Mouse (Mus musculus) heart, postnatal 0 days (tissue): ENCODE data around the gene Prkd1. TPM values are rescaled to one million over a fixed set of nuclear protein-coding genes. Genes with fewer than 3 reads are reported as not detected.

ENCODE experiments used
- ATAC-seq: fragments of 200-750 bp; cut with Nextera tagmentation; 2 replicates; pipeline ENCODE4 v1.8.0; 2017; ENCODE audit warnings: low read depth, moderate number of reproducible peaks, moderate library complexity; ENCODE audit not compliant: insufficient read depth
- DNase-seq: peaks from one replicate; pipeline ENCODE4 v3.0.0-alpha.2; 2016; ENCODE audit warnings: low spot score
- H3K27ac ChIP-seq: fragments of 300-500 bp; sonication (generic); 2 replicates; pipeline ENCODE4 v1.5.1; 2014; ENCODE audit warnings: low read depth, mild to moderate bottlenecking
- H3K27me3 ChIP-seq: fragments of 300-500 bp; sonication (generic); 2 replicates; pipeline ENCODE4 v1.6.1; 2014; ENCODE audit warnings: low read length, mixed read lengths; ENCODE audit not compliant: control insufficient read depth, insufficient read depth
- H3K36me3 ChIP-seq: fragments of 300-500 bp; sonication (generic); replicated peaks from 2 replicates; pipeline ENCODE4 v1.6.1; 2014; ENCODE audit warnings: low read length, mixed read lengths; ENCODE audit not compliant: control insufficient read depth, insufficient read depth
- H3K4me1 ChIP-seq: fragments of 300-500 bp; sonication (generic); 2 replicates; pipeline ENCODE4 v1.6.1; 2014; ENCODE audit warnings: antibody characterized with exemption; ENCODE audit not compliant: control insufficient read depth, insufficient read depth
- H3K4me2 ChIP-seq: fragments of 300-500 bp; sonication (generic); 2 replicates; pipeline ENCODE4 v1.6.1; 2014; ENCODE audit warnings: low read depth, mild to moderate bottlenecking, low read length, moderate library complexity
- H3K4me3 ChIP-seq: fragments of 300-500 bp; sonication (generic); 2 replicates; pipeline ENCODE4 v1.5.1; 2014; ENCODE audit warnings: low read depth, low read length
- H3K9ac ChIP-seq: fragments of 300-500 bp; sonication (generic); replicated peaks from 2 replicates; pipeline ENCODE4 v1.6.1; 2014; ENCODE audit warnings: low read depth, low read length, mixed read lengths
- H3K9me3 ChIP-seq: fragments of 300-500 bp; sonication (generic); replicated peaks from 2 replicates; pipeline ENCODE4 v1.6.1; 2016; ENCODE audit warnings: low read length; ENCODE audit not compliant: control insufficient read depth
- CTCF ChIP-seq: IDR thresholded peaks from 2 replicates; pipeline ENCODE4 v1.5.1; 2016; ENCODE audit warnings: antibody characterized with exemption, control low read depth, low read depth
- EP300 ChIP-seq: IDR thresholded peaks from 2 replicates; pipeline ENCODE4 v1.6.1; 2016; ENCODE audit warnings: antibody characterized with exemption, low read depth
- WGBS: fragments of 180-500 bp; shearing (Covaris S2); extraction: QIAGEN DNeasy Blood & Tissue Kit; methylation state at CpG from one replicate; pipeline ENCODE4 v1.1.7; 2014; 5-methylcytosine and 5-hydroxymethylcytosine counted together
- polyA plus RNA-seq: library from polyadenylated mRNA; unstranded; fragments of >200 nt; fragmentation: Nextera tagmentation; extraction: Ambion mirVana; gene quantifications from 2 replicates; pipeline ENCODE4 v1.2.1, GENCODE M21; 2015
- total RNA-seq: library from RNA; depleted of rRNA; stranded (reverse); fragments of >200 nt; gene quantifications from 2 replicates; pipeline ENCODE4 v1.2.3, GENCODE M21; 2014; ENCODE audit warnings: low replicate concordance

Gene Prkd1
- total and polyA plus RNA-seq, 2 experiments from 2014 or later = 2.8 to 8.7 TPM

DNA sequence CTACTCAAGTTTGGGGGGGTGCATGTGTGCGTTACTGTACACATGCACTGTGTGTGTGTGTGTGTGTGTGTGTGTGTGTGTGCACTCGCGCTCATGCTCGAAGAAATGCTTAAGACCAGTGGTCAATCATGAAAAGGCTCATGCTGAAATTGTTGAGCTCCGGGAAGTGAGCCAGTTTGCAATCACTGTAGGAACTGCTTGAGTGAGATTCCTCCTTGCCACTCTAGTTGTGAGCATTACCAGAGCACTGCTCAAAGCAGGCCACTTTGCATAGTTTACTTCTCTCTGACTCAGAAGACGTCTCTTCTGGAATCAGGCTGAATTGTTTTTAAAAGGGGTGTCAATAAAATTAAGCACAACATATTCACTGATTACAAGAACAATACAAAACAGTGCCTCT lies 54.4 kb downstream of the Prkd1 start:
- Histone ChIP-seq H3K4me2 (peak overlapping the region; percentile 11; the same call in 1 of the 2 replicates), H3K27me3 (no peaks in the 10 kb centered on the region), H3K27ac (0 out of 2 replicates have a peak overlapping the region, but pooled peaks have one; percentile 36), H3K9ac (no peak overlapping the region), H3K4me1 (no peaks in the 10 kb centered on the region; the same call in 1 of the 2 replicates), H3K4me3 (no peak overlapping the region), H3K36me3 (no peaks in the 10 kb centered on the region), H3K9me3 (no peaks in the 10 kb centered on the region)
- DNase-seq (peak; percentile 36), ATAC-seq (no peak)
- WGBS = 26% methylated on average over 6 of the region's 6 CpGs
- TF ChIP-seq EP300 (no peak), CTCF (no peak)

GRCm38 (mm10) chr12:50593481-50593880 lies 55.4 kb downstream of the Prkd1 start:
- Histone ChIP-seq H3K9ac (no peak overlapping the region), H3K27ac (no peak overlapping the region), H3K4me2 (no peak overlapping the region), H3K4me3 (no peak overlapping the region), H3K27me3 (no peaks in the 10 kb centered on the region), H3K9me3 (no peaks in the 10 kb centered on the region), H3K36me3 (no peaks in the 10 kb centered on the region), H3K4me1 (no peaks in the 10 kb centered on the region; the same call in 1 of the 2 replicates)
- TF ChIP-seq EP300 (no peak), CTCF (no peak)
- ATAC-seq (no peak), DNase-seq (no peak)
- 64% methylated on average over 2 of the region's 2 CpGs for WGBS

DNA sequence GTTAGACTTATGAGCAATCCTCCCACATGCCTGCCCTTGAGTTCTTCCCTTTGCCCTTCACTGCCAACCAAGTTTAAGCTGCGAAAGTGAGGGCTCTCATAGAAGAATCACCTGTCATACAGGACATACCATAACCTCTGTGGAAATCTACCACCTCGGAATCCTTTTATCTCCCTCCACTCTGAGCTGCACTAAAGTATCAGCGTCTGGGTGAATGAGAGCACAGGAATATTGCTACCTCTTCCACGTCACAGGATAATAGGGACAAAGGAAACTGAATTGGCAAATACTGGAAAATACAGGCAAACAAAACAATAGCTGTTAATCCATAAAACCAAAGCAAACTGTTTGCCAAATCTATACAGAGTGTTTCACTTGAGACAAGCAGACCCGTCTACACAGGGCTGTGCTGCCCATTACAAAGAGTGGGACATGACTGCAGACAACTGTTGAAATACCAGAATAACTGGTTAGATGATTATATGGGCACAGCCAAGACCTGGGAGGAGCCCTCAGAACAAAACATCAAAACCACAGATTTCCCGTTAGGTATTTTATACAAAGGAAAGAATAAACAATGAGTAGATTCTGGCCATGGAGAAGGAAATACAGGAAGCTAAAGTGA lies 60.6 kb downstream of the Prkd1 start:
- H3K4me1 ChIP-seq = no peaks in the 10 kb centered on the region
- no peaks in the 10 kb centered on the region for H3K9me3 ChIP-seq
- H3K27ac ChIP-seq = no peak overlapping the region
- TF ChIP-seq CTCF = no peak
- TF ChIP-seq EP300 = no peak
- H3K9ac ChIP-seq = no peak overlapping the region
- ATAC-seq (no peak), DNase-seq (no peak)
- no peak overlapping the region for H3K4me2 ChIP-seq
- H3K36me3 ChIP-seq = no peaks in the 10 kb centered on the region
- no peak overlapping the region for H3K4me3 ChIP-seq
- H3K27me3 ChIP-seq = no peaks in the 10 kb centered on the region
- 48% methylated on average over 6 of the region's 6 CpGs for WGBS

DNA sequence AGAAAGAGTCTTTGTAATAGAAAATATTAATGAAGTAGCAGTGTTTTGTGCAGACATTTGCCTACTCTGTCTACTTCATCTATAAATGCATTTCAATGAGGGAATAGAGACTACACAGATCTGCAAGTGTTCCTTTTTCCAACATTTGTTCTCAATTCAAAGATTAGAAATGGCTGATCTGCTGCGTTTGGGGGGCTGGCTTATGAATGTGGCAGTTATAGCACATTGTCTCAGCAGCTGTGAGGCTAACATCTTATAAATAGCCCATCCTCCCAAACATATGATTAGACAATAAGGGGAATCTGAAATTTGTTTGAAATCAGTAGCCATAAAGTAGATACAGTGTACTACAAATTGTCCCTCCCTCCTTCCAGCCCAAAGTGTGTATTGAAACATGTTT lies 83.7 kb downstream of the Prkd1 start:
- Histone ChIP-seq H3K9me3 (no peaks in the 10 kb centered on the region), H3K36me3 (no peaks in the 10 kb centered on the region), H3K9ac (no peak overlapping the region), H3K4me2 (no peak overlapping the region), H3K27me3 (no peaks in the 10 kb centered on the region), H3K4me3 (no peak overlapping the region), H3K27ac (no peak overlapping the region), H3K4me1 (no peaks in the 10 kb centered on the region)
- WGBS = 50% methylated on average over 1 of the region's 1 CpGs
- TF ChIP-seq EP300 (no peak), CTCF (no peak)
- DNase-seq = no peak
- no peak for ATAC-seq

DNA sequence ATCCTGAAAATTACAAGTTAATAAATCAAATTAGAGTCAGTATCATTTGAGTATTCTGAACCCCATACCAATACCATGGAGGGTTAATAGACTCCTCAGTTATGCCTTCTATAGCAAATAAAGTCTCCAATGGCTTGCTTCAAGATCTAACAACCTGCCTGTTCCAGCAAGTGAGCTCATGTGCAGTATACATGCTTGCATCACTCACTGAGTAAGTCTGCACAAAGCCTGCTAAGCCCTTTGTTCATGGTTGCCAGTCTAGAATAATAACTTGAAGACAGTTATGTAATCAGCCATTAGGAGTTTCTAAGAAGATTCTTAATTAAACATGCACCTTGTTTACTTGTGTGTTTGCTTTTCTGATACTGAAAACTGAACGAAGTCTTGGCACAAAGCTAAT lies 88.4 kb downstream of the Prkd1 start:
- Histone ChIP-seq H3K4me1 (peaks cover 6% of the 10 kb centered on the region; the same call in 1 of the 2 replicates), H3K27me3 (no peaks in the 10 kb centered on the region), H3K4me3 (no peak overlapping the region), H3K9ac (no peak overlapping the region), H3K27ac (no peak overlapping the region), H3K9me3 (no peaks in the 10 kb centered on the region), H3K4me2 (no peak overlapping the region), H3K36me3 (no peaks in the 10 kb centered on the region)
- TF ChIP-seq EP300 (no peak), CTCF (no peak)
- WGBS = 54% methylated on average over 1 of the region's 1 CpGs
- ATAC-seq (no peak), DNase-seq (no peak)

GRCm38 (mm10) chr12:50558231-50558630 lies 90.7 kb downstream of the Prkd1 start:
- no peak for ATAC-seq
- Histone ChIP-seq H3K4me1 (peaks cover 6% of the 10 kb centered on the region; the same call in 1 of the 2 replicates), H3K4me2 (no peak overlapping the region), H3K4me3 (no peak overlapping the region), H3K27me3 (no peaks in the 10 kb centered on the region), H3K27ac (no peak overlapping the region), H3K9ac (no peak overlapping the region), H3K9me3 (no peaks in the 10 kb centered on the region), H3K36me3 (no peaks in the 10 kb centered on the region)
- TF ChIP-seq CTCF = no peak
- TF ChIP-seq EP300 = no peak
- 28% methylated on average over 4 of the region's 4 CpGs for WGBS
- DNase-seq = no peak
